Mouse (Mus musculus): ENCODE results near the gene Cebpg.

Gene Cebpg

DNA sequence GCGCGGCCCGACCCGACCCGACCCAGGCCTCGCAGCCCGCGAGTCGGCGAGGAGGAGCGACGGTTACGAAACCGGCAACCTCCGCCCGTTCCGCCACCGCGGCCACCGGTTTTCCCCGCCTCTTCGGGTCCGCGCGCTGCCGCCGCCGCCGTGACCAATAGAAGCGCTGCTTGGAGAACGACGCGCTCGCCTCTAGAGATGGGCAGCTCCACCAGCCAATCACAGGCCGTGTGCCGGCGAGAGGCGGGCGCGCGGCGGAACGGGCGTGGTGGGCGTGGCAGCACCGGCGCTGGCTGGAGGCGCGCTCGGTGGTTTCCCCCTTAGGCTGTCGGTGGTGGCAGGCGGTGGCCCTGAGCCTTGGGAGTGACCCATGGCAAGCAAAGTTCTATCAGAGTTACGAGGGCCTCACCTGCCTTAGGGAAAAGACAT, at the start of gene Cebpg:
Gene Cebpg (minus strand): TSS at position 138 of the 429 bp plus-strand sequence.
- peak; percentile 98 for DNase-seq

DNA sequence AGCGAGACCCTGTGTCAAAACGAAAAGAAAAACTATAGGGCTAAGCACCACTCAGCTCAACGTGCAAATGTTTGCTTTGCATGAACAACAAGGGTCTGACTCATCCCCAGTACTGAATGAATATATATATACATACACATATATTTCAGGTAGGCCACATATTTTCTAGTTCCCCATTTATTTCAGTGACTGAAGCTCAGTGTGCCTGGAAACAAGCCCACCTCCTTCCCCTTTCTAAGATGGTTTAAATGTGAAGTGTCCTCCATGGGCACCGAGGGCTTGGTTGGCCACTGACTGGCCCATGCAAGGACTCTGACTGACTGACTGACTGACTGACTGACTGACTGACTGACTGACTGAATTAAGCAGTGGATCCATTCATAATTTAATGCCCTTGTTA, 43.2 kb upstream of the Cebpg start:
- DNase-seq, result no peak

DNA sequence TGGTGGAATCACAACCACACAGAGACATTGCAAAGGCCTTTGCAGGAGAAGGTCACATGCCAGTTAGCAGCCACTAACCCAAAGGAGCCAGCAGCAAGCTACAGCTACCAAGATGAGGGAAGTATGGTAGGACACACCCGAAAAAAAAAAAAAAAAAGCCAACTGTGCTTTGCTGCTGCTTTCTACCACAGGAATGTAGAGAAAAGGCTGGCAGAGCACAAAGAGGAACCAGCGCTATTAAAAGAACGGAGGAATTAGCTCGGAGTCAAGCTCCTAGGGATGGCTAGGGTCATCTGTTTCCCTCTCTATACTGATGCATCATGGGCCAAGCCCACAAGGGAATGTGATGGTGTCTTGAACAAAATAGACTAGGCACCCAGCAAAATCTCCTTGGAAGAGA, 42.4 kb upstream of the Cebpg start:
- no peak for DNase-seq

DNA sequence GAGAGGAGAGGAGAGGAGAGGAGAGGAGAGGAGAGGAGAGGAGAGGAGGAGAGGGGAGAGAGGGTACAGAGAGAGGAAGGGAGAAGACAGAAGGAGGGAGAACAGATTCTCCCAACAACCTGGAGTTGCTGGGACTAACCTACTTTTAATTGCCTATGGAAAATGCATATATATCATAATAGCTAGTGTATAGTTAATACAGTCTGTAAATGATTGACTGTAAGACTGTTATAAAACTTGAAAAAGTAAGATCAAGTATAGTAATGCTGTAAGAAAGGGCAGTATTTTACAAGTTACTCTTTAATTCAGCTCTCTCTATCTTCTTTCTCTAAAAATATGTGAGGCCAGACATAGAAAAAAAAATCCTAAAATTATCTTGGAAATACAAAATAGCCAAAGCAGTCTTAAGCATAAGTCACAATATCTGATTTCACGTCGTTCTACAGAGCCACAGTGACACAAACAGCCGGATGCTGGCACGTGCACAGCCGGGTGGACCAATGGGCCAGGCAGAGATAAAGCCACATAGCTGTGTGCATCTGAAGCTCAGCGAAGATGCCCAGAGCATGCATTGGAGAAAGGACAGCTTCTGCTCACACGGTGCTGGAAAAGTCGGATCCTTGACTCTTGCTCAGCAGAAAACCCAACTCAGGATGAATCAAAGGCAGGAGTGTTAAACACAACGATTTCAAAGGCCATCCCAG, 38.8 kb upstream of the Cebpg start:
- DNase-seq, result no peak

DNA sequence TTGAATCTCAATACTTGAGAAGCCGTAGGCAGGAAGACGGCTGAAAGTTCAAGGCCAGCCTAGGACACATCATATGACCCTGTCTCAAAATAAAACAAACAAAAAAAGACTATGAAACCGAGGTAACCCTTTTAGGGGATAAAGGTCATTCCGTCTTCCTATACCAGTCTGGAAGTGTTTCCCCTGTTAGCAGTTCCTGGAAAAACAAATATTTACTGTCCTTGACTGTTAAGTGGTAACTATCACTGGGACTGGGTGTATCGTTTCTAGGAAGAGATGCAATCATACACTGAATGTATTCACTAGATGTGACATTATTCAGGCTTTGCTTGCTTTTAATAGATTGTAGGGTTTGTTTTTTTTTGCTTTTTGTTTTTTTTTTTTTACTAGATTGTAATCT, 34.2 kb upstream of the Cebpg start:
- no peak for DNase-seq

DNA sequence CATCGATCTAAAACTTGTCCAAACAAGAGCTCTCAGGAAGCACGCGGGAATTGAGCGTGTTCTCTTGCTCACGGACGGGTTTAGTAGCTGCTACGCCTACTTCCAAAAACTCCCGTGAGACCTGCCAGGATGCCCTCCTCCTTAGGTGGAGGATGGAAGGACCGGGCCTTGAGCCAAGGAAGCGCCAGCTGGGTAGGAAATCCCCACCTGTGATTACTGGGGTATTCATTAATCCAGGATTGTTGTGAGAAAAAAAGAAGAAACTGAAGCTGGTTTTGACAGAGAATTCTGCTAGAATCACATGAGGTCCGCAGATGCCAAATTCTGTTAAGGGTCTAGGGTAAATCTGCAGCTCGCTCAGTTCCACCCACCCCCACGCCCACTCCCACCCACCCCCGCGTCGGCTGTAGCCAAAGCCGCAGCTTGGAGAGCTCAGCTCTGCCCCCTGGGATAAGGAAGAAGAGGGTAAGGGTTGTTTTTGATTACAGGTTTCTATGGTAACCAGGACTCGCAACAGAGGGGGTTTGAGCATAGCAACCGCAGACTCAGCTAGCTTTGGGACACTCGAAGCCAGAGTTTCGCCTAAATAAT, 30.0 kb upstream of the Cebpg start:
- DNase-seq, result peak; percentile 44

DNA sequence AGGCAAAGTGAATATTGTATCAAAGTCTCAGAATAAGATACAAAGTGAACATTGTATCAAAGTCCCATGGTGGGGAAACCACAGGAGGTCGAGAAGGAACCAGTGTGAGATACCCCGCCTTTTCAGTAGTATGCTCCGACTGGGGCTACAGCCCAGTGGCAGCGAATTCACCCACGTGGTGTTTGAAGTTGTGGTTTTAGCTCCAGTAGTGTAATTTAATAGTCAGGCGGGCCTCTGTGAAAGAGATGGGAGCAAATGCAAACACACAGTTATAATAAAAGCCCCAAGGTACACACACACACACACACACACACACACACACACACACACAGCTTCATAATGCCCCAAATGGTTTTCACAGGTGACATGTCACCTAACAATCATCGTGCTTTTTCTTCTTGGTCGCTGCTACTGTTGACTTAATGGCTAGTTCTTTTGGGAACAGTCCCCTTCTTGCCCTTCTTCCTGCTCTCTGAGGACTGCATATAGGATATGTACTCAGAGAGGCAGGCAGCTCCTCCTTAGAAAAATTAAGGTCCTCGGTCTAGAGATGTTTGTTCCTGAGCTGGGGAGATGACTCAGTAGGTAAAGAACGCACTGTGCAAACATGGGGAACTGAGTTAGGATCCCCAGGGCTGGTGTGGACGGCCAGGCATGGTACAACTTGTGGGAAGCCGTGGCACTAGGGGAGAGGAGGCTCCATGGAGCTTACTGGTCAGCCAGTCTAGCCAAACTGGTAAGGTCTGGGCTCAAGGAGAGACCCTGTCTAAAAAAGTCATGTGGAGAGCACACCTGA, 28.4 kb upstream of the Cebpg start:
- DNase-seq, result no peak

DNA sequence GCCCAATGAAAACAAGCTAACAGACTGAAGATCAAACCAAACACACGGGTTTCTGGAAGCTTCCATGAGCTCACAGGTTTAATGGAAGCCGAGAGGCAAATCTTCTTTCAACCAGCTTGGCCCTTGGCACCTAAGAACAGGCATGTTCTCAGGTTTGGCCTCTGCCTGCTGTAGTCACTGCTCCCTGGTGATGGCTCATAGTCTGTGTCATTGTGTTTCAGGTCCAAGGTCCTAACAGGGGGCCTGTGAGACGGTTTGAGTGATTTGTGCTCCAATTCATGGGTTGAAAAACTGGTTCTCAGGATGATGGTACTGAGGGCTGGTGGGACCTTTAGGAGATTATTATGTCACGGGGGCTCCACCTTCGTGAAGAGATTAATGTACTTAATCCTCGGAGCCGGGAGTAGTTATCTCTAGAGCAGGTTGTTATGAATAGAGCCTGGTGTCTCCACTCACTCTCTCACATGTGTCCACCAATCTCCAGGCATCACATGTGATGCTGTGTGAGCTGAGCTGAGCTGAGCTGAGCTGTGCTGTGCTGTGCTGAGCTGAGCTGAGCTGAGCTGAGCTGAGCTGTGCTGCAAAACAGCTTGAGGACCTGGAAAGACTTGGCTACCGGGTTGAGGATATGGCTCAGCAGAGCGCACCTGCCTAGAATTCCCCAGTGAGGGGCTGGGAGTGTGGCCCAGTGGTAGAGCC, 25.2 kb upstream of the Cebpg start:
- DNase-seq, result no peak

DNA sequence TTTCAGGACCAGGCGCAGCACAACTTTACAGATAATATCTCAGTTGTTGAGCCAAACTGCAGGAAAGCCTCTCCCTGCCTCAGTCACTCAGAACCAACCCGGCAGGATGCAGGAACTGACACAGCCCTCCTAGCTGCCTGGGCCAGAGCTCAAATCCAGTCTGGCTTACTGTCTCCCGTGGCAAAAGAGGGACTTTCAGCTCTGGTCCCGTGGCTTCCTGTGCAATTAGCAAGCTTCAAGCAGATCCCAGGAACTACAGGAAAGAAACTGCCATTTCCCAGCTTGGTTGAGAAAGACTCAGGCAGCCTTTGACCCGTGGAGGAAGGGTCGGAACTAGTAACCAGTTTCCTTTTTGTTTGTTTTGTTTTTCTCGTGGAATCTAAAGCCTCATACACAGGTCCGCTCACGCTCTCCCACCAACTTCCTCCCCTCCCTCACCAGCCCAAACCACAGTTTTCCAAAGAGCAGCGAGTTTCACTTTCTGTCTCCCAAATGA, 24.5 kb upstream of the Cebpg start:
- DNase-seq, result no peak

DNA sequence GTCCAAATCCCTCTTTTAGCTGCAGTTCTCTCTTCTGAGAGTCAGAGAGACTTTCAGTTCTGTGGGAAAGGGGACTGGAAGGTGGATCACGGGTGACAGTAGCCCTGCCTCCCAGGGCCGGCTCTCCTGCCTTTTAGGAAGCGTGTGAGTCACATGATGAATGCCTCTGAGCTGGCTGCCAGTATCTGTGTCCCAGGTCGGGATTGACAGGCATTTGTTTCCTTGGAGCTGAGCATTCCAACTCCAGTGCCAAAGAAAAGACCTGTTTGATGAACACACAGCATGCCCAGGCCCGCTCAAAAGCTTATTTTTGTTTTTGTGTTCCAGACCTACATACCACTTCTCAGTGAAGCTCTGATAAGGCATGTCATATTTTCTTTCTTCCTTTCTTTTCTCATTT, 20.3 kb upstream of the Cebpg start:
- no peak for DNase-seq

DNA sequence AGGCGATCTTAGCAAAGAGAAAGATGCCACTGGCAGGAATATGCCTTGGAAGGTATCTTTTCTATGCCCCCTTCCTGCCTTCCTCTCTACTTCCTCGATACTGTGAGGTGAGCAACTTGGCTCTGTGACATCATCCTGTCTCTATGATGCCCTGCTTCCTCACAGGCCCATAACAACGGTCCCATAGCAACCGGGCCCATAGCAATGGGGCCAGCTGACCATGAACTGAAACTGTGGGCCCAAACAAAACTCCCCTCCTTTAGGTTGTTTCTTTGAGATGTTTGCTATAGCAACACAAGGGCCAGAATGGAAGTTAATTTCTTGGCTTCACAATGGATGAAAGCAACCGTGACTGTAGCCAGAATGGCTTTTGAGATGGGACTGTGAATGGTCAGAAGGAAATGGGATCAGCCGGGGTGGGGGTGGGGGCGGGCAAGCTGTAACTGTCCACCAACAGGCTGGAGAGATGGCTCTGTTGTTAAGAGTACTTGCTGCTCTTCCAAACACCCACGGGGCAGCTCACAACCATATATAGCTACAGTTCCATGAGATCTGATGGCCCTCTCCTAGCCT, 10.4 kb upstream of the Cebpg start:
- DNase-seq, result no peak

DNA sequence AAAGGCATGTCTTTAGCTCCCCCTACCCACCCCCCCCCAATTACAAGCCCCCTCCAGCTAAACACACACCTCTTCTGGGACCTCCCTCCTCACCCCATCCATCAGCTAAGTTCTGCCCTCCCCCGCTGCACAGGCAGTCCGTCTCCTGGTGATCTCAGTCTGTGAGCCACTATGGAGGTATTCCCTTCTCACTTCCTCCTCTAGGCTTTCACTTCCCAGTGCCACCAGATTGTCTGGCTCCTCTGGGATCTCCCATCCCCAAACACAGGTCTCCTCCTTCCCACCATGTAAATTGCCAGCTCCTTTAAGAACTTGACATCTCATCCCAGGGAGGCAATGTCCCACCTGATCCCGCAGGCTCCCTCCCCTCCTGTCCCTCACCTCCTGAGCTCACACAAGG, 9.6 kb upstream of the Cebpg start:
- no peak for DNase-seq

DNA sequence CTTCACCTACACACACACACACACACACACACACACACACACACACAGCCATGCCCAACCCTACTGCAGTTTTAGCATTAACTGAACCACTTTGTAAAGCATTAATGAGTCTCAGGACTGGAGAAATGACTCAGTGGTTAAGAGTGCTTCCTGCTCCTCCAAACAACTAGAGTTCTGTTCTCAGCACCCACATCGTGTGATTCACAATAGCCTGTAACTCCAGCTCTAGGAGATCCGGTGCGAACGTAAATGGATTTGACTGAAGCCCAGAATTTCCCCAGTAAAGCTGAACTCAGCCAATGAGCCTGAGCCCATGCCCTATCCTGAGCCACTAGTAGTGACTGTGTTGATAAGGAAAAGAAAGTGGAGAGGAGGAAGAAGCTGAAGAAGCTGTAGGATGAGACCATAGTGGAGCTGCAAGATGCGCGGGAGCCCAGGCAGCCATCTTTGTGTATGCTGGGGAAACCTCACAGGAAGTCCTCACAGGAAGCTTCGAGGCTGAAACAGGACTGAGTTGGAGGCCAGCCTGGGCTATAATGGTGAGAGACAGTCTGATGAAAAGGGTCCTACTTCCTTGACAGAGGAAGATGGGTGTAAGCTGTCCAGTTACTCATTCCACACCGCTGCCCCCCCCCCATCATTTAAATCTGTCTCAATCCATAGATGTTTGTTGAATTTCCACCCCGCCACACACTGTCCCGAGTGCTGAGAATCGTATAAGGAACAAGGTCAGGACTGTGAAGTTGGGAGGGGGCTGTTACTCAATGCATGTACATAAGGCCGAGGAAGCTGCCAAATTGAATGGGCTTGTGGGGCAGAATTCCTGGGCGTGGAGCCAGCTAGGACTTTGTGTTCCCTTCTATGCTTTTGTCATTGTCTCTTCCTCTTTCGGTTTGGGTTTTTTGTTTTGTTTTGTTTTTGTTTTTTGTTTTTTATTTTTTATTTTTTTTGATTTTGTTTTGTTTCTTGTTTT, 8.2 kb upstream of the Cebpg start:
- DNase-seq, result no peak

DNA sequence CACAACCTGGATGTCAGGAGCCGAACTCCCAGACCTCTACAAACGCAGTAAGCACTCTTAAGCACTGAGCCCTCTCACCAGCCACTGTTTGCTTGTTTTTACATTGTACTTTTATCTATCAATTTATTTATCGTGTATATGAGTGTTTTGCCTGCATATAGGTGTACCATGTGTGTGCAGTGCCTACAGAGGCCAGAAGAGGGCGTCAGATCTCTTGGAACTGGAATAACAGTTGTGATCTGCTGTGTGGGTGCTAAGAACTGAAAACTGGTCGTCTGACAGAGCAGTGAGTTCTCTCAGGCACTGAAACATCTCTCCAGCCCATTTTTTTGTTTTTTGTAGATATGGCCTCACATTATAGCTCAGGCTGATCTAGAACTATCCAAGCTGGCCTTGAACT, 3.1 kb upstream of the Cebpg start:
- DNase-seq, result no peak

DNA sequence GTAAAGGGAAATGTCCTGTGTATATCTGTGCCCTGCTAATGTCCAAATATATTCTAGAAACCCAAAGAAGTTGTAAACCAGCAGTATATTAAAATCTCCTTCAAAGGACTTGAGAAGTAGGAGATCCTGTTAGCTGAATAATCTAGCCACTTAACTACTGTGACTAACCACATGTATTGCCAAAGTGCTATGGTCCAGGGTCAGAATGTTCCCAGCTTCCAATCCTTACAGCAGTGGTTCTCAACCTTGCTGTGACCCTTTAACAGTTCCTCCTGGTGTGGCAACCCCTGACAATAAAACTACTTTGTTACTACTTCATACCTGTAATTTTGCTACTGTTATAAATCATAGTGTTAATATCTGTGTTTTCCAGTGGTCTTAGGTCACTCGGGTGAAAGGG, 2.0 kb upstream of the Cebpg start:
- no peak for DNase-seq

DNA sequence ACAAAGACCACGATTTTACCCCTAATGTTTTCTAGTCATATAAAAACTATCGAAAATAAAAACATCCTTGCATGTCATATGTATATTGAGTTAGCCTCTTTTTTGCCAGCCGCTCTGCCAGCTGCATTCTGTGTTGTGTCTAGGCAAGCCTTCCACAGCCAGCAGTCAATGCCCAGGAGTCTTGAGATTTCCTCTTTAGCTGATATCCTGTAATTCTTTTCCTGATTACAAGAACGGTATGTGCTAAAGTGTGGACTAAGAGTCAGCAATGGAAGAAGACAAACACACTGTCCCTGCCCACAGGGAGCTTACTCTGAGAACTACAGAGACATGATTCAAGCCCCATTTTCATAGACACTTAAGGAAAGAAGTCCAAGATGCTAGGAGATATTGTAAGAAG, 1.2 kb upstream of the Cebpg start:
- no peak for DNase-seq

DNA sequence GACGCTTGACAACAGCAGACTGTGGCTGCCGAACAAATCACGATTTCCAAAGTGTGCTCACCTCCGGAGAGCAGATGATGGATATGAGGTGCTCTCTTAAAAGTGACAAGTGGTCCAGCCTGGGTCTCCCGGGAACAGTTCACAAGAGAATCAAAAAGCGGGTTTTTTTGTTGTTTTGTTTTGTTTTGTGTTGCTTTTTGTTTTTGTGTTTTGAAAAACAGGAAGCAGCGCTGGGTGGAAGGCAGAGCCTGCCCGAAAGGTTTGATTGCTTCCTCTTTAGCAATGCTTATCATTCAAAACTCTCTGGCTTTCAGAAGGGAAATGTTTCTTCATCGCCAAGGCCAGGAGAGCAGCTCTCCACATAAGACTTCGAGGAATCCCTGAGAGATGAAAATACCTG, 626 bp upstream of the Cebpg start:
- DNase-seq, result no peak

DNA sequence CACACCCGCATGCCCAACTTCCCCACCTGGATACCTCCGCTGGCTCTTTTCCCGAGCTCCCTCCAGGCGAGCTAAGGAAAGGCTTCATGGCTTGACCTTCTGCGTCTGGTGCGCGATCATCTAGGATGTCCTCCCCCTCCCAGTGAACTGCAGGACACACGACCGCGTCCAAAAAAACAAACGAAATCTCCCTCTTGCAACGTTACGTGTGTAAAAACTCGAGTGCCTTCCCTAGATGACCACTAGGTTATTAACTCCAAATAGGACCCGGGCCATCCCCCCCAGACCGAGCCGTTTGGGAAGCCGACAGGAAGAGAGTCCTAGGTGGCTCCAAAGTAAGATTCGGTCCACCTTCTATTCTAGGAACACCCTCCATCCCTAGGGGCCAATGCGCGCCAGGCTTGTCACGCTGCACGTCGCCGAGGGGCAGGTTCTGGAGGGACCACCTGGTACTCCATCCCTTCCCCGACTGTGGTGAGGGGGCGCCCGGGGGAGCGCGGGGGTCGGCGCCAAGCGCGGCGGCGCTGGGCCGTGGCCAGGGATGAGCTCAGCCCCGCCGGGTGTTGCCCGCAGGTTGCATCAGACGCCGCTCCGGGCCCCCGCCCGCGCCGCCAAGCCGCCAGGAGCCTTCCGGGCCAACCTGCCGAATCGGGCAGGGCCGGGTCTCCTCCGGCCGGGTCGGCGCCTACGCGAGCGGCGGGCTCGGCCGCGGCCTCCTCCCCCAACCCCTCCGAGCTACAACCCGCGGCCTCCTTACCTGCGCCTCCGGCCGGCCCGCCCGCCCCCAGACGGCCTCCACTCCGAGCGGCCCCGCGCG, 546 bp downstream of the Cebpg start:
- peak; percentile 74 for DNase-seq

DNA sequence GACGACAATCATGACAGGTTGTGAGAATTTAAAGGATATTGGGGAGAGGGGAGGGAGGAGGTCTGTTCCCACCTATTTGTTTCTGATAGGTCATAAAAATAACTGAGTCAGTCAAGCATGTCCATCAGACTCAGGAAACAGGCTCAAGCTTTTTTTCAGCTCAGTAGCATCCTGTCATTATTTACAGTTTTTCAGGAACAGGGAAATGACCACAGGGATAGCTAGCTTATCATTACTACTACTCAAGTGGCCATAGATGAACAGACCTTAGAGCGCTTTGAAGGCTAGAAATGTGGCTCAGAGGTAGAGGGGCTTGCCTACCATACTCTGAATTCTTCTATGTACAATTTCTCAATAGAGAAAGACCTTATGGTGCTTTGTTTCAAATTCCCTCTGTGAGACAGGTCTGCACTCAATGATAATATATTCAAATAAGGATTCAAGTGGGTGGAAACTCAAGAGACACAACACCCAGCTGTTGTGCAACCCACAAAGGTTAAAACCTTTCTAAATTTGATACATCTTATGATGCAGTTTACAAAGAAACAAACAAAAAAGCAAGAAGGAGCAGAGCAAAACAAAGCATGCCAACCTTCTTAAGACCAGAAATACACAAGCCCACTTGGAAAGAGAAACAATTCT, 1.3 kb downstream of the Cebpg start:
- DNase-seq, result no peak

DNA sequence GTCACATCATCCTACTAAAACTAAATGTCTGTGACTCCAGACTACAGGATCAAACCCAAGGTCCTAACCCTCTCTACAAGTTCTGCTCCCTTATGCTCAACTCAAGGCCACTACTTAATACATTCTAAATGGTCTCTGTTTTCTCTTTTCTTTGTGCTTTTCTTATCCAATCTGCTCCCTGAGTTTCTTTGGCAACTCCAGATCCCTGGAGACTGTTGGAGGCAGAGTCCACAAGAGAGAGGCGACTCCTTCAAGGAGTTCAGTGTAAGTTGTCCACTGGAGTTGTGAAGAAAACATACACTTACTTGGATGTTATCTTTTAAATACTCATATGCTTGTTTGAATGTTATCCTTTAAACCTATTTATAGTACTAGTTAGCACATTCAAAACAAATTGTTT, 2.1 kb downstream of the Cebpg start:
- no peak for DNase-seq

Measured in right cerebral cortex, postnatal 25 days (tissue).